Mouse (Mus musculus): ENCODE data around the gene Wipi2.
A peak's percentile ranks its signal among the peaks of the same experiment; 100 is the strongest.

Wipi2 gene

DNA sequence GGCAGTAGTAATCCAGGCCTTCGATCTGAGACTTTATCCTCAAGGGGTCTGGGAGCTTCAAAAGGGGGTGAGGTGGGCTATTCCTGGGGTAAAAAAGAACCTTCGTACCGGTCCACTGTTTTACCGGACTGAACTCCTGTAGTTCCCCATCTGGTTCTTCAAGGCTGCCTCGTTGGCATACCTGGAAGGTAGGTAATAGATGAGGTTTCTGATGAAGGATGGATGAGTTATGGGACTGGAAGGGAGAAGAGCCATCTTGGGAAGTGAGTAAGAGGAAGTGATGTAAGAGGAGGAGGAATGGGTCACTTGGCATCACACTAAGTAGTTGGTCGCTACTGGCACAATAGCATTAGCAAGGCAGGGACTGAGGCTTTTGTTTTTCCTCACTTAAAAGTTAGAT lies 2.7 kb downstream of the Wipi2 start:
- no peak for DNase-seq (ENCODE audit: low spot score)

DNA sequence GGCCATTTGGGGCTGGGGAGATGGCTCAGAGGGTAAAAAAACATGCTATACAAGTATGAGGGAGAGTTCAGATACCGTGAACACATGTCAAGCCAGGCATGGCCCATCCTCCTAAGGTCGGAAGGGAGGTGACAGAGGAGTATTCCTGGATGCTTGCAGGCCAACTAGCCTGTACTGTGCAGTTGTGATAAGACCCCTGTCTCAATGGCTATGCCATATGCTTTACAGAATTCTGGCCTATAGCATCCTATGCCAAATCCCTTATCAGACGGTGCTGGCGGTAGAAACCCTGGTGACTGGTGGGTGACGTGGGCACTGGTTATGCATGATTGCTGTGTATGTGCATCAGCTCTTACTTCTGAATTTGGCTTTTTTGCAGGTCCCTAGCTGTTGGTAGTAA lies 10.3 kb downstream of the Wipi2 start:
- no peak for DNase-seq (ENCODE audit: low spot score)

DNA sequence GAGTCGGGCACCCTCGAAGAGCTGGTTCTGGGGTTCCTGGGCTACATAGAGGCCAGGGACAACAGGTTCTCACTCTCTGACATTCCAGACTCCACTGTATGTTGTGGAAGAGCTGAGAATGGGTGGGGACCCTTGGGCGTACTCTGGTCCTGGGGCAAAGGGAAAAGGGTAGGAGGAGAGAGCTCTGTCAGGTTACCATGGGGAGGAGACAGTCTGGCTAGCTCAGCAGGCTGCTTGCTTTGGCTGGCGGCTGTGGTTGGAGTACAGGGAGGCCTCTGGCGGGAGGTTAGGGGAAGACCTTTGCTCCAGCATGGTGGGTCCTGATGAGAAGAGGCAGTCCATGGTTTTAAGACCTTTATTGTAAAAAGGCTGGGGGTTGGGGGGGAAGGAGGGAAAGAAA lies 12.6 kb downstream of the Wipi2 start:
- DNase-seq (ENCODE audit: low spot score), result no peak

DNA sequence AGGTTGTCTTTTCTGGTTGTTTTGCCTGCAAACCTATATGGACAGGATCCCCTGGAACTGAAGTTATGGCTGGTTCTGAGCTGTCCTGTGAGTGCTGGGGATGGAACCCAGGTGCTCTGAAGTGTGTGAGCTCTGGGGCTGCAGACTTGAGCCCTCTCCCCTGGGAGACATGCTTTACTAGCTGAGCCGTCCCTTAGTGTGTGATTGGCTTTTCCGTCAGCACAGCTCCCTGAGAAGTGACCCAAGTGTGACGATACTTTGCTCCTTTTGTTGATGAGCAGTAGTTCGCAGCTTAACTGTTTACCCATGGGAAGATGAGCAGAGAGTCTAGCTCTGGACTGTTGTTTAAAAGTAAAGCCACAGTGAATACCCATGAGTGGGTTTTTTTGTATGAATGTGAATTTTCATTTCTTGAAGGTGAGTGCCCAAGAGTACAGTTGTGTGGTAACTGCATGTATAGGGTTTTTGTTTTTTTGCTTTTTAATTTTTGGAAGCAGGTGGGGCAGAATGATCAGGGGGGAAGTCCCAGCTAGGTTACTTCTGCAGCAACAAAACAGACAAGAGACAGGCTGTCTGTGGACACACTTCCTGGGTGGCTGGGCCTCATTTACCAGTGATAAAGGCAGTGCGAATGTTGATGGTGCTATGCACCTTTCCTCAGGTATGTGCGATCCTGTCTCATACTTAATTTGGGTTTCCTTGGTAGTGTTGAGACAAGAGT lies 14.0 kb downstream of the Wipi2 start:
- no peak for DNase-seq (ENCODE audit: low spot score)

DNA sequence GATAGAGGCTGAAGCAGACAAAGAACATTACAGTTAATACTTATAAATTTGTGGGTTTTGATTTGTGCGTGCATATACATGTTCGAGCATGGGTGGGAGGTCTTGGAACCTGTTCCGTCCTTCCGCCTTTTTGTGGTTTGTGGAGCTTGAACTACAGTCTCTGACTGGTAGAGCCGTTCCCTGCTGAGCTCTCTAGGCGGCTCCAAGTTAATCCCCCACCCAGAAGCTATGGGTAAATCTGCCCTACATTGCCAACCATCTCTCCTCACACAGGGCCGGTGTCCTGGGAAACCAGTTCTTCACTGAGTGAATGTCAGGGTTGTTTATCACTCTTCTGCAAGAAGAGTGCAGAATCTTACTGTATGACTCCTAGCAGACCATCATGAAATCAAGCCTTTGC lies 20.7 kb downstream of the Wipi2 start:
- no peak for DNase-seq (ENCODE audit: low spot score)

DNA sequence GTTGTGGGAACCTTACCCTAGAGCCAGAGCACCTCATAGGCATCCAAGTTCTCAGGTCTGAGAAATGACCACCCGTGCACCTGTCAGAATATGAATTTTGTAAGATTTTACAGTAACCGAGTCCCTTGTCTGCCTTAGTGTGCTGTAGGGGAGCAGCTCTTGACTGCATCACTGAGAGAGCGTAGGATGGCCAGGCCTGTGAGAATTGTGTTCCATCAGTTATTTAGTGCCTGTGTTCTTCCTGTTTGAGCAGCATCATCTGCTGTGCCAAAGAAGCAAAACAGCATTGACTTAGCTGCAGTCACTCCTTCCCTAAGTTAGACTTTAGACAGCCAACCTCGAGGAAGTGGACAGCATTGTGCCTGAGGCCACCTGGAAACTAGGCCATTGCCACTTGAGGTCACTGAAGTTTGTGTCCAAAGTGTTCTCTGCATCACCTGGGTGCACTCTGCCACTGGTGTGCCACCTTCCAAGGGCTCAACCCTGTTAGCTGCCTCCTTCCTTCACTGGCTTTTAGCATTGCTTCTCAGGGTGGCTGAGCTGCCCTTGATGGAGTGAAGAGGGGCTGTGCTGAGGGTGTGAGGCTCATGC lies 22.1 kb downstream of the Wipi2 start:
- no peak for DNase-seq (ENCODE audit: low spot score)

DNA sequence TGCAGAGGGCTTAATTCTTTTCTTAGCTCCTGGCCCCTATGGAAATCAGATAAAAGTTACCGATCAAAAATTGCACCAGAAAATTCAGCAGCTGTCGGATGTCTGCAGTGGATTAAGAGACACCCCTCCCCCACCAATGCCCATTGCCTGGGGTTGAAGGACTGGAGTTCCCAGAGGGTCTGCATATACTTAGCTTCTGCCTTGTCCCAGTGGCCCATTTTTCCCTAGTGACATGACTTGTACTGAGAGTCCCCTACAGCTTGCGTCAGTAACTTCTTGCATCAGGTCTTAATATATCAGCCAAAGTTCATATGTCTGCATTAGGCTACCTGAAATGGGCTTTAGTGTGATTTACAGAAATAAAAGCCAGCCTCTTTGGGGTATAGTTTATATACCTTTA lies 22.9 kb downstream of the Wipi2 start:
- DNase-seq (ENCODE audit: low spot score), result no peak

DNA sequence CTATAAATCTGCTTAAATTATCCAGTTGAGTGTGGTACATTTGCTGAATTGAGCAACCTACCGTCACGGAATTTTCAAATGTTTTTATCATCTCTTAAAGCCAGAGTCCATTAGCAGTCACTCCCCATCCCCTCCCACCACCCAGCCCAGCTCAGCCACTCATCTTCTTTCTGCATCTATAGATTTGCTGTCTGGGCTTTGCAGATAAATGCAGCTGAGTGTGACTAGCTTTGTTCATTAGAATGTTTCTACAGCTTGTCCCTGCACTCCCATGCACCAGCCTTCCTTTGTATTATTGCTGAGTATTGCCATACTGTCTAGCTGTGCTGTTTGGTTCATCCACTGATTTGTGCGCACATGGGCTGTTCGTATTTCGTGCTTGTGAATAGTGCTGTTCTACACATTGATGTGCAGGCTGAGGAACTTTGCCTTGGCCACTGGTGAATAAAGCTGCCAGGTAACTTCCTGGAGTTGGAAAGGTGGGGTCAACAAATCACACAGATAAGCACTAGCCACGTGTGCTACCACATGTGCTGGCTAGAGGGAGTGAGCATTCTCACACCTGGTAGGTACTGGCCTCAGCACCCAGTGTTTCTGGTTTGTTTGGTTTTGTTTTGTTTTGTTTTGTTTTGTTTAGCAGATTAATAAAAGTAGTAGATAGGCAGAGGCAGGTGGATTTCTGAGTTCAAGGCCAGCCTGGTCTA lies 23.4 kb downstream of the Wipi2 start:
- no peak for DNase-seq (ENCODE audit: low spot score)

DNA sequence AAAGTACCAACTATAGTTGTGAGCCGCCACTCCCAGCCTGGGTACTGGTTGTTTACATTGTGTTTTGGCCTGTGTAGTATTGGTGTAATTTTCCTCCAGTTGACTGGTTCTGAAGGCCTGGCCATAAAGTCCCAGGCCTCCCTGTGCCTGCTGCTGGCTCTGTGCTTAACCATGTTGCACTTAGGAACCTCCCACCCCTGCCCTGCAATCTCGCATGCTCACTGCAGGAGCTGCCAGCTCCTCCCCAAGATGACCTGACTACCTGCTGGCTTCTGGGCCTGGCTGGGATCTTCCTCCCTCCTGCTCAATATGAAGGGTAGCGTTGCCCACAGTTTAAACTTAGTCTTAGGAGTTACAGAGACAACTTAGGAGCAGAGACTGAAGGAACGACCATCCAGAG lies 24.8 kb downstream of the Wipi2 start:
- DNase-seq (ENCODE audit: low spot score), result no peak

DNA sequence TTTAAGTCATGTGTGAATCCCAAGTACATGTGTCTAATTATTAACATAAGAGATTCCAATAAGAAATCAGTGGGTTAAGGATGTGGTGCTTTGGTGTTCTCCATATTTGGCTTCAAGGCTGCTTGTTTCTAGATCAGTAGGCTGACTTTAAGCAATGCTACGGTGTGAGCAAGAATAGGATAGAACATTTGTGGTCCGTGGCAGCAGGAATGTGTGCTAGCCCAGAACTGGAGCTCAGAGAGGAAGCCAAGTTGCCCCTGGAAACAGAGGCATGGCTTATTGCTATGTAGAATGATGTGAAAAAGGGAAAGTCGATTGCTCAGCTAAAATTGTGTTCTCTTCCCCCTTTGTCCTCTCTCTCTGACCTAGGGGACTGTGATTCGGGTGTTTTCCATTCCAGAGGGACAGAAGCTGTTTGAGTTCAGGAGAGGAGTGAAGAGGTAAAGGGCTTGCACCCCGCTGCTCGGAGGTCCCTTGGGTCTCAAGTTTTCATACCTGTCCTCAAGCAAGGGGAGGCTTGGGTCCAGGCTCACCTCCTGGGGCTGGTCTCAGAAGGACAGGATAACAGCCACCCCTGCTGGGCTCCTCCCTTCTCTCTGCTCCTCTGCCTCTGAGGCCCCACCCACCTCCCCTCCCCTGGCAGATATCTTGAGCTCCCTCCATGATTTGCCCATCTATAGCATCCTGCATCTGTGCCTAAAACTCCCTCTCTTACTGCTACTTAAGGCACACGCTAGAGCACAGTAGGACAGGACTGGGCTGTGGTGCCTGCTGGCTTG lies 33.3 kb downstream of the Wipi2 start:
- DNase-seq (ENCODE audit: low spot score), result no peak

DNA sequence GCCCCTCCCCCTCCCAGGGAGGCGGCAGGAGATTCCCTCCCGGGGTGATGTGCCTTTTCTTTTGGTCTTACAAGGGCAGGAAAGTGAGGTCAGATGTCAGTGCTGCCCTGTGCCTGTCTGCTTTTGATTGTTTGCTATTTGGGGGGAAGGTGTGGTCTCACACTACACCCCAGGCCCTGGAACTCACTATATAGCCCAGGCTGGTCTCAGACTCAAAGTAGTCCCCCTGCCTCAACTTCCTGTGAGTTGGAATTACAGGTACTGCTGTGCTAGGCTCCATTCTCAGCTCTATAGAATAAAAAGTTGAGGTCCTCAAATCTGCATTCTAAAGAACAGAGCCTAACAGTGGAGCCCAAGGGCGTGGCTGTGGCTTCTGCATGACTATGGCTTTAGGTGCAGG lies 40.4 kb downstream of the Wipi2 start:
- no peak for DNase-seq (ENCODE audit: low spot score)

DNA sequence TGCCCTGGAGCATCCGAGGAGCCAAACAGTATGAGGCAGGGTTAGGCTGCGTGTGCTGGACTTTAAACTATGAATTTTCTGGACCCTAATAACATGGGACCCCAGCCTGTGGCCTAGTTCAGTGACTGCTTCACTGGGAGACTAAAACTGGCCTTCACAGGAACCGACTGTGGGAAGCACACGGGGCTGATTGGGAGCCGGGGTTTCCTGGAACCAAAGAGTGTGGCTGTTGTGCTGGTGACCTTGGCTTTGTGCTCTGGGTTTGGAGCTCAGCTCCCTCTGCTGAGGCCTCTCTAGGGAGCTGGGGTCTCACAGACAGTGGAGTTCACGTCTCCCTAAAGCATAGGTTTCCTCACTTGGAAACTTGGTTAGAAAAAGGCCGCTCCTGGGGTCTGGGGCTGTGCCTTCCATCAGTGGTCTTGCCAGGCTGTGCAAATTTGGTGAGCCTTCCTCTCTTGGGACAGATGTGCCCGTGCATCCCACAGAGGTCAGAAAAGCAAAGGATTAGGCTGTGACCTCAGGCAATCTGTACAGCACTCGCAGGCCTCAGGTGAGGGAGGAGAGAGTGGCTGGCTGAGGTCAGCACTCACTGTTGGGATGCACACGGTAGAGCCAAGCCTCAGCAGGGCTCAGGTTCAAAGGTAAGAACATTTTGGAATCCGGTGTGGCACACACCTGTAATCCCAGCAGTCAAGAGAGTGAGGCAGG lies 41.2 kb downstream of the Wipi2 start:
- DNase-seq (ENCODE audit: low spot score), result no peak

DNA sequence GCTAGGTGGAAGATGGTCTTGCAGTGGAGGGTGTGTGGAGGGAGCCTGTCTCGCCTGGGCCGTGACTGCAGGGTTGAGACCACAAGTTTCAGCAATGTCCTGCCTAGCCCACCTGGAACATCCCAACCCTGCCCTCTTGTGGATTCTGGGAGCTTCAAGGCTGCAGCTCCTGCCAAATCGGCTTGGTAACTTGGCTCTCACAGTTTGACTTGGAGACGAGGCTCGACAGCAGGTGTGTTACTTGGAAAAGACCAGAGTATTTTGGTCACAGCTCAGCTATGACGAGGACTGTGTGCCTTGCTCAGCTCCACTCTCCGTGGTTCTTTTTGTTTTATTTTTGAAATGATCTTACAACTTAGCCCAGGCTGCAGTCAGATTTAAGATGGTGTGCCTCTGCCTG lies 42.2 kb downstream of the Wipi2 start:
- DNase-seq (ENCODE audit: low spot score), result peak; percentile 35

DNA sequence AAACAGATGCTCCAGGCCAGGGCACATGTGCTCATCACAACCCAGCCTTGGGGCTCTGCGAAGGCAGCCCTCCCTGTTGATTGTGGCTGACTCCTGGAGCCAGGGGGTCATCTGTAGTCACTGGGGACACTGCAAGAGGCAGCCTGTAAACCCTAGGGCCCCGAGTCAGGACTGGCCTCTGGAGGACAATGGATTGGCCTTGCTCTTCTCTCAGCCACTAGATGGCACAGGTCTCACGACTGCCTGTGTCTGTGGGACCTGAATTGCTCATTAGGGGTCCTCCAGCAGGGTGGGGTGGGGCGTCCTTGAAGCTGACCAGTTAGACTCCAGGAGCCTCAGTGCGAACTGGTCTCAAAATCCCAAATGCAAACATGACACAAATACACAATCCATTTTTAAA lies 45.6 kb downstream of the Wipi2 start:
- no peak for DNase-seq (ENCODE audit: low spot score)

DNA sequence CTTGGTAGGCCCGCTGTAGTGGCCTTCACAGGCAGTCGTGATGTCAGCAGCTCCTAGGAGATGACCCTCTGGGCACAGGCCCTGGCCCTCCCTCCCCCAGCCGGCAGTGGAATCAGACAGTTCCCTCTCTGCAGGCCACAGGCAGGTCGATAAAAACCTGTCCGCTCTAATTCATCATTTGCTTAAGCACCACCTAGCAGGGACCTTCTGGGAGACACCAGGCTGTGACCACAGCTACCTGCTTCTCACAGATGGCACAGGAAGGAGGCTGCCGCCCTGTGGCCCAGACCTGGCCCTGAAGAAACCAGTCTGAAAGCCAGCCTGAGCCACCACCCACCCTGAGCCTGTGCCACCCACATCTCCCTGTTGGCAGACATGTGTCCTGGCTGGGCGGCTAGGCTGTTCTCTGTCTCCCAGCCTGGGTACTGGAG lies 50.7 kb downstream of the Wipi2 start:
- DNase-seq (ENCODE audit: low spot score), result no peak

DNA sequence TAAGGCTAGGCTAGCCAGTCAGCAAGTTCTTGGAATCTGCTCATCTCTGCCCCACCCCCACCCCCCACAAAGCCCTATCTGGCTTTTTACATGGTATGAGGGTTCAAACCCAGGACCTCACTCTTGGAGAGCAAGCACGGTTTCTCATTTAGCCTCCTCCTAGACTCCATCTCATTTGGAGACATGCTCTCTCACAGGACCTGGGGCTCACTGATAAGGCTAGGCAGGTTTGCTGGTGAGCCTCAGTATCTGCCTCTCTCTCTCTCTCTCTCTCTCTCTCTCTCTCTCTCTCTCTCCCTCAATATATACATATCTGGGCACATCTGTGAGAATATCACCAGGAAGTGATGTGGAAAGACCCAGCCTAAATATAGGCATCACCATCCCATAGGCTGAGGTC lies 51.6 kb downstream of the Wipi2 start:
- DNase-seq (ENCODE audit: low spot score), result no peak

DNA sequence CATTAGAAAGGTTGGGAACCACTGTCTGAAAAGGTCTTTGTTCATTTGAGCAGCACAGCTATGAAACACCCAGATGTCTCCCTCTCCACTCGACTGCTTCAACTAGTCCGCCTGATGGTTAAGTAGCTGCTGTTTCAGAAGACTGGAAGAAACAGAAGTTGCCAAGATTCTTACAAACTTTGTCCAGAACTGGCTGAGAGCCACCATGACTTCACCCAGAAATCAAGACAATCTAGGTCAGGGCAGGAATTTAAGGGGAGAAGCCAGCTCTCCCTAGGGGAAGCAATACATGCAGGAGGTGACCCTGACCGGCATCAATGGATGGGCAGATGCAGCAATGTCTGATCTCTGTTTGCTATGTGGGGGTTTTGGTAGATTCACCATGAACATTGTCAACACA lies 54.4 kb downstream of the Wipi2 start:
- DNase-seq (ENCODE audit: low spot score), result no peak

DNA sequence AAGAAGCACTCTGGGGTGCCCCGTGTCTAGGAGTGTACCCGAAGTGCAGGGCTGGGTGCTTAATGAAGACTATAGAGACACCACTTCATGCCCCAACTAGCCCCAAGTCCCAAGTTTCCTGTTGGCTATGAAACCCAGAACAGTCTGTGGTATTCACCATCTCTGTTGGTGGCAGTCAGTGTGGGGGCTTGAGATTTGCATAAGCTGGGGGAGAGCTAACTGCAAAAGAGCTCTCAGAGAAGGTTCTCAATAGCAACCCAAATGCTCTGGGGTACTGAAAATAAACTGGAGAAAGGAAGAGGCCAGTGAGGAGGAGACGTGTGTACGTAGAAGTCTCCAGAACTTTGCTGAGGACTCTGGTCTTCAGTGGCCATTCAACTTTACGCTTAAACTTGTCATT lies 55.0 kb downstream of the Wipi2 start:
- DNase-seq (ENCODE audit: low spot score), result no peak

DNA sequence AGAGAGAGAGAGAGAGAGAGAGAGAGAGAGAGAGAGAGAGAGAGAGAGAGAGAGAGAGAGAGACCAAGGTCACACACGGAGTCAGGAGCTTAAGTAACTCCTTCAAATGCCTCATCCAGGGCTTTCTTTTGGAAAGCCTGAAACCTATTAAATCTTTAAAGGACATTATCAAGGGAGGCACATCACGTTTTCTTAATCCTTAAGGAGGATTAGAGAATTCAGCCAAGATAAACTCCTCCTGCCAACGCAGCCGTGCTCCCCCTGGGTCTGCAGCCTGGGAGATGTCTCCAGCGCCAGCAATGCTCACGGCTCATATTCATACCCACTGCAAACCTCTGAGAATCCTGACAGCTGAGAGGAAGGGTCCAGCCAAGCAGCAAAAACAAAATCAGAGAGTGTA lies 61.4 kb downstream of the Wipi2 start:
- DNase-seq (ENCODE audit: low spot score), result no peak

DNA sequence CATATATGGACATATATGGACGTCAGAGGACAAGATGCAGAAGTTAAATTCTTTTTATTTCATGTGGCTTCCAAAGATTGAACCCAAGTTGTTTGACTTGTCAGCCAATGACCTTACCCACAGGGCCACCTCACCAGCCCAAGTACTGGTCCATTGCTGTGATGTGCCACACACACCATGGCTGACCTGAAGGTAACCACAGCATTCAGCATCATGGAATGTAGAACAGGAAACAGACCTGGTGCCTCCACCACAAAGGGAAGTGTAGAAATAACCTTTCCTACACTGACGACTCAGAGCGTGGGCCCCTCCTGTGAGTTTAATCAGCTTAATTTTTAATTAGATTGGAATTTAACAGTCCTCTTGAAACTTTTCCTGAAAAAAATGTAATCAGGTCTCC lies 62.8 kb downstream of the Wipi2 start:
- DNase-seq (ENCODE audit: low spot score), result no peak

DNA sequence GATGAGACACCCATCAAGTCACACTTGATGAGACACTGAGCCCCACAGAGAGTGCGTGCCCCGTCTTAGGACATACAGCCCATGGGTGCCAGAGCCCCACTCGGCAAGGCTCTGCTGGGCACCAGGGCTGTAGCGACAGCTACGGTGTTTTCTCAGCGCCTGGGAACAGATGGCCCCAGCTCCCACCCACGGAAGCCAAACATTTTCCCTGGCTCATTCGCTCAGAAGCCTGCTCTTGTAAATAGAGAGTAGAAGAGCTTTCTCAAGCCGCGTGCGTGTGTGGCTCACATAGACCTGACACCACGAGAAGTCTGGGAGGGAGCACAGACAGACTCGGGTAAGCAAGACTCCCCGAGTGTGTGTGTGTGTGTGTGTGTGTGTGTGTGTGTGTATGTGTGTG lies 64.8 kb downstream of the Wipi2 start, which contains the start of gene Slc29a4:
TSS of gene Slc29a4 (plus strand) at position 265 of the 400 bp plus-strand sequence.
- DNase-seq (ENCODE audit: low spot score), result peak; percentile 76
